Mouse (Mus musculus): ENCODE measurements at regions not wholly inside any gene's neighbourhood (a gene's known extent, or its start where the extent isn't known, plus 50 kb on each side); places are given as distances from the start of the nearest gene placed in this dataset.

DNA sequence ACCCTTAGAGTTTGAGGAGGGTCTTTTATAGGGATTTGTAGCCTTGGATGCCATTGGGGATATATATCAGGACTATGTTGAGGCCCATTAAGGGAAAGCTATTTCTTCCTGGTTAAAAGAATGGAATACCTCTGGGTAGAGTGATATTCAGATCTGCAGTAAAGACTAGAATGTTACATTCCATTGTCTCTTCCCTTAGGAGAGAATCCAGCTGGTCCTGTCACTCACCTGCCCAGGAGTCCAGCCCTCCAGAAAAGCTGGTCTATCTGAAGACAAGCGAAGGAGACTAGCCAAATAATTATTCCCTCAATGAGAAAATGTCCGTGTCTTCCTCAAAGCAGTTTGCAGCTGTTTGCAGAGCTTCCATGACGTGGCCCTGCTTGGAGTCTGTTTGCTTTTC is 308.3 kb downstream of the Cog6 start:
- WGBS (ENCODE audit: insufficient replicate concordance): 46% methylated on average over 3 of the region's 3 CpGs
- H3K4me2 ChIP-seq (ENCODE audit: low read depth, low read length): no peak overlapping the region
- H3K9me3 ChIP-seq (ENCODE audit: low read length): no peaks in the 10 kb centered on the region
- DNase-seq (no peak), ATAC-seq (no peak)
- no peaks in the 10 kb centered on the region for H3K27me3 ChIP-seq (ENCODE audit: insufficient read depth, low read length)
- TF ChIP-seq CTCF (IDR thresholded peaks at IDR 0.05; ENCODE audit: low read depth) (no peak), EP300 (IDR thresholded peaks at IDR 0.05; ENCODE audit: low read depth) (no peak)
- H3K4me3 ChIP-seq (ENCODE audit: low read depth, low read length): no peak overlapping the region
- H3K9ac ChIP-seq (replicated peaks): no peak overlapping the region
- no peaks in the 10 kb centered on the region for H3K36me3 ChIP-seq (replicated peaks; ENCODE audit: insufficient read depth, low read length)
- H3K4me1 ChIP-seq (ENCODE audit: insufficient read depth): no peaks in the 10 kb centered on the region; the same call in 1 of the 2 replicates
- H3K27ac ChIP-seq (ENCODE audit: low read depth): no peak overlapping the region

DNA sequence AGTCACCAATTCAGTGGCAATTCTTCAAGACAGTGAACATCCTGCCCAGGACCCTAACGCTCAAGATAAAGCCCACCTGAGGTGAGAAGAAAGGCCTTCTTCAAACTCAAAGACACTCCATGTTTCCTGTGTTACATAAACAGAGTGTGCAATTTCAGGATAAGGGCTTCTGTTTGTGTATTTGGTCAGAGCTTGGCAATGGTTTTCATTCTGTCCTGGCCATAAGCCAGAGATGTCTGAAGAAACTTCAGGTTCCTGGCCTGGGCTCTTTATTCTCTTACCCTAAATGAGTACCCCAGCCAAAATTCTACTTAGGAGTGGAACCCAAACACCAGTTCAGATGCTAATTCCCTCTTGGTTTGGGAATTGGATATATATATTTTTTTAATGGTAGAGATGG is 308.7 kb downstream of the Cog6 start:
- no peaks in the 10 kb centered on the region for H3K9me3 ChIP-seq (ENCODE audit: low read length)
- H3K4me3 ChIP-seq (ENCODE audit: low read depth, low read length): no peak overlapping the region
- DNase-seq: no peak
- H3K4me2 ChIP-seq (ENCODE audit: low read depth, low read length): no peak overlapping the region
- H3K9ac ChIP-seq (replicated peaks): no peak overlapping the region
- no peaks in the 10 kb centered on the region; the same call in 1 of the 2 replicates for H3K4me1 ChIP-seq (ENCODE audit: insufficient read depth)
- no peak overlapping the region for H3K27ac ChIP-seq (ENCODE audit: low read depth)
- 62% methylated on average over 1 of the region's 1 CpGs for WGBS (ENCODE audit: insufficient replicate concordance)
- TF ChIP-seq EP300 (IDR thresholded peaks at IDR 0.05; ENCODE audit: low read depth): no peak
- no peak for TF ChIP-seq CTCF (IDR thresholded peaks at IDR 0.05; ENCODE audit: low read depth)
- no peaks in the 10 kb centered on the region for H3K36me3 ChIP-seq (replicated peaks; ENCODE audit: insufficient read depth, low read length)
- no peak for ATAC-seq
- H3K27me3 ChIP-seq (ENCODE audit: insufficient read depth, low read length): no peaks in the 10 kb centered on the region

GRCm38 (mm10) chr3:52706626-52707025 is 310.4 kb downstream of the Cog6 start:
- Histone ChIP-seq H3K9ac (replicated peaks) (no peak overlapping the region), H3K9me3 (ENCODE audit: low read length) (no peaks in the 10 kb centered on the region), H3K27me3 (ENCODE audit: insufficient read depth, low read length) (no peaks in the 10 kb centered on the region), H3K4me2 (ENCODE audit: low read depth, low read length) (no peak overlapping the region), H3K36me3 (replicated peaks; ENCODE audit: insufficient read depth, low read length) (no peaks in the 10 kb centered on the region), H3K27ac (ENCODE audit: low read depth) (no peak overlapping the region), H3K4me1 (ENCODE audit: insufficient read depth) (no peaks in the 10 kb centered on the region; the same call in 1 of the 2 replicates), H3K4me3 (ENCODE audit: low read depth, low read length) (no peak overlapping the region)
- WGBS (ENCODE audit: insufficient replicate concordance): 82% methylated on average over 2 of the region's 2 CpGs
- ATAC-seq (no peak), DNase-seq (no peak)
- no peak for TF ChIP-seq EP300 (IDR thresholded peaks at IDR 0.05; ENCODE audit: low read depth)
- TF ChIP-seq CTCF (IDR thresholded peaks at IDR 0.05; ENCODE audit: low read depth): no peak

- WGBS (ENCODE audit: insufficient replicate concordance): 78% methylated on average over 6 of the region's 6 CpGs
- no peaks in the 10 kb centered on the region for H3K36me3 ChIP-seq (replicated peaks; ENCODE audit: insufficient read depth, low read length)
- no peaks in the 10 kb centered on the region for H3K27me3 ChIP-seq (ENCODE audit: insufficient read depth, low read length)
Observed at GRCm38 (mm10) chr3:52703751-52704150, 313.3 kb downstream of the Cog6 start.

DNA sequence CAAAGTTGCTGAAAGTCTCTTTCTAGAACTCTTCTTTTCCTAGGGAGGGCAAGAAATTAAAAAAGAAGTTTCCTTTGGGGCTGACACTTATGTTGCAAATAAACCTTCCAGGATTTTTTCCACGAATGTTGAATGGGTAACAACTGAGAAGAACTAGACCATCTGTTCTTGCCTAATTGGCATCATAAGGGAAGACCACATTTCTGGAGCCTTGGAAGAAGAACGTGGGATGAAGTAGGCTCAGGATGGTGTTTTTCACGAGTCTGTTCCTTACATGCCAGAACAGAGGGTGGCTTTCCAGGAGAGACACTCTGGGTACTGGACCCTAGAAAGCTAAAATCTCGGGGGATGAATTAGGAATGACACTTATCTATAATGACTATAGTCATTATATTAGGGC is 314.1 kb downstream of the Cog6 start:
- H3K4me1 ChIP-seq (ENCODE audit: insufficient read depth): no peaks in the 10 kb centered on the region
- H3K4me2 ChIP-seq (ENCODE audit: low read depth, low read length): no peak overlapping the region
- no peak overlapping the region for H3K27ac ChIP-seq (ENCODE audit: low read depth)
- WGBS (ENCODE audit: insufficient replicate concordance): 65% methylated on average over 4 of the region's 4 CpGs
- H3K27me3 ChIP-seq (ENCODE audit: insufficient read depth, low read length): no peaks in the 10 kb centered on the region
- peaks cover 2% of the 10 kb centered on the region; the same call in 1 of the 2 replicates for H3K9me3 ChIP-seq (ENCODE audit: low read length)
- no peak overlapping the region for H3K9ac ChIP-seq (replicated peaks)
- no peaks in the 10 kb centered on the region for H3K36me3 ChIP-seq (replicated peaks; ENCODE audit: insufficient read depth, low read length)
- H3K4me3 ChIP-seq (ENCODE audit: low read depth, low read length): no peak overlapping the region
- TF ChIP-seq CTCF (IDR thresholded peaks at IDR 0.05; ENCODE audit: low read depth) (no peak), EP300 (IDR thresholded peaks at IDR 0.05; ENCODE audit: low read depth) (no peak)
- no peak for DNase-seq
- no peak for ATAC-seq

More at GRCm38 (mm10) chr3:52703751-52704150, 313.3 kb downstream of the Cog6 start:
- Histone ChIP-seq H3K27ac (ENCODE audit: low read depth) (no peak overlapping the region), H3K4me2 (ENCODE audit: low read depth, low read length) (no peak overlapping the region), H3K4me1 (ENCODE audit: insufficient read depth) (no peaks in the 10 kb centered on the region; the same call in 1 of the 2 replicates), H3K9ac (replicated peaks) (no peak overlapping the region), H3K9me3 (ENCODE audit: low read length) (no peaks in the 10 kb centered on the region), H3K4me3 (ENCODE audit: low read depth, low read length) (no peak overlapping the region)
- TF ChIP-seq CTCF (IDR thresholded peaks at IDR 0.05; ENCODE audit: low read depth) (no peak), EP300 (IDR thresholded peaks at IDR 0.05; ENCODE audit: low read depth) (no peak)
- DNase-seq (no peak), ATAC-seq (no peak)

GRCm38 (mm10) chr3:52701601-52702000 is 315.4 kb downstream of the Cog6 start:
- Histone ChIP-seq H3K27ac (ENCODE audit: low read depth) (no peak overlapping the region), H3K27me3 (ENCODE audit: insufficient read depth, low read length) (no peaks in the 10 kb centered on the region), H3K9ac (replicated peaks) (no peak overlapping the region), H3K36me3 (replicated peaks; ENCODE audit: insufficient read depth, low read length) (no peaks in the 10 kb centered on the region), H3K9me3 (ENCODE audit: low read length) (peaks cover 5% of the 10 kb centered on the region; the same call in 1 of the 2 replicates), H3K4me3 (ENCODE audit: low read depth, low read length) (no peak overlapping the region), H3K4me2 (ENCODE audit: low read depth, low read length) (no peak overlapping the region), H3K4me1 (ENCODE audit: insufficient read depth) (no peaks in the 10 kb centered on the region)
- TF ChIP-seq CTCF (IDR thresholded peaks at IDR 0.05; ENCODE audit: low read depth): no peak
- TF ChIP-seq EP300 (IDR thresholded peaks at IDR 0.05; ENCODE audit: low read depth): no peak
- 74% methylated on average over 3 of the region's 3 CpGs for WGBS (ENCODE audit: insufficient replicate concordance)
- ATAC-seq: no peak
- no peak for DNase-seq

GRCm38 (mm10) chr3:52693813-52694212 is 323.2 kb downstream of the Cog6 start:
- 79% methylated on average over 2 of the region's 2 CpGs for WGBS (ENCODE audit: insufficient replicate concordance)
- no peak overlapping the region for H3K4me2 ChIP-seq (ENCODE audit: low read depth, low read length)
- TF ChIP-seq CTCF (IDR thresholded peaks at IDR 0.05; ENCODE audit: low read depth): no peak
- TF ChIP-seq EP300 (IDR thresholded peaks at IDR 0.05; ENCODE audit: low read depth): no peak
- no peaks in the 10 kb centered on the region for H3K36me3 ChIP-seq (replicated peaks; ENCODE audit: insufficient read depth, low read length)
- DNase-seq (no peak), ATAC-seq (no peak)
- no peak overlapping the region for H3K27ac ChIP-seq (ENCODE audit: low read depth)
- H3K27me3 ChIP-seq (ENCODE audit: insufficient read depth, low read length): no peaks in the 10 kb centered on the region
- no peak overlapping the region for H3K9ac ChIP-seq (replicated peaks)
- H3K4me1 ChIP-seq (ENCODE audit: insufficient read depth): no peaks in the 10 kb centered on the region
- peaks cover 5% of the 10 kb centered on the region; the same call in 1 of the 2 replicates for H3K9me3 ChIP-seq (ENCODE audit: low read length)
- H3K4me3 ChIP-seq (ENCODE audit: low read depth, low read length): no peak overlapping the region

Data from liver, postnatal 0 days (tissue).